Mouse (Mus musculus) heart, embryonic 11.5 days (tissue): Measurements from ENCODE around the gene Lrsam1. TPM values are rescaled to one million over a fixed set of nuclear protein-coding genes. Genes with fewer than 3 reads are reported as not detected.

Experiments
- ATAC-seq: fragments of 200-750 bp; cut with Nextera tagmentation; replicated peaks from 2 replicates; pipeline ENCODE4 v1.8.0; 2017; ENCODE audit warnings: moderate library complexity; ENCODE audit not compliant: insufficient number of reproducible peaks, low FRiP score, low TSS enrichment
- H3K27ac ChIP-seq: fragments of 300-500 bp; sonication (generic); 2 replicates; pipeline ENCODE4 v1.5.1; 2014; ENCODE audit warnings: mild to moderate bottlenecking, low read depth, low read length
- H3K27me3 ChIP-seq: fragments of 300-500 bp; sonication (generic); 2 replicates; pipeline ENCODE4 v1.6.1; 2014; ENCODE audit warnings: mild to moderate bottlenecking, low read length, mixed read lengths; ENCODE audit not compliant: control insufficient read depth, insufficient read depth
- H3K36me3 ChIP-seq: fragments of 300-500 bp; sonication (generic); 2 replicates; pipeline ENCODE4 v1.6.1; 2014; ENCODE audit warnings: mild to moderate bottlenecking, low read length, moderate library complexity, mixed read lengths; ENCODE audit not compliant: control insufficient read depth, insufficient read depth
- H3K4me1 ChIP-seq: fragments of 300-500 bp; sonication (generic); 2 replicates; pipeline ENCODE4 v1.6.1; 2014; ENCODE audit warnings: low read length; ENCODE audit not compliant: control insufficient read depth, insufficient read depth
- H3K4me2 ChIP-seq: fragments of 300-500 bp; sonication (generic); 2 replicates; pipeline ENCODE4 v1.6.1; 2014; ENCODE audit warnings: mild to moderate bottlenecking, moderate library complexity
- H3K4me3 ChIP-seq: fragments of 300-500 bp; sonication (generic); 2 replicates; pipeline ENCODE4 v1.5.1; 2014; ENCODE audit warnings: low read depth, low read length
- H3K9ac ChIP-seq: fragments of 300-500 bp; sonication (generic); 2 replicates; pipeline ENCODE4 v1.6.1; 2014; ENCODE audit warnings: mild to moderate bottlenecking, low read depth, low read length, moderate library complexity
- H3K9me3 ChIP-seq: fragments of 300-500 bp; sonication (generic); replicated peaks from 2 replicates; pipeline ENCODE4 v1.6.1; 2016; ENCODE audit warnings: low read length; ENCODE audit not compliant: control insufficient read depth
- WGBS: fragments of 180-500 bp; shearing (Covaris S2); extraction: QIAGEN DNeasy Blood & Tissue Kit; methylation state at CpG from one replicate; pipeline ENCODE4 v1.1.7; 2014; ENCODE audit not compliant: insufficient replicate concordance; 5-methylcytosine and 5-hydroxymethylcytosine counted together
- polyA plus RNA-seq: library from polyadenylated mRNA; unstranded; fragments of >200 nt; fragmentation: Nextera tagmentation; extraction: Ambion mirVana; gene quantifications from 2 replicates; pipeline ENCODE4 v1.2.1, GENCODE M21; 2014

Gene Lrsam1
- polyA plus RNA-seq, 1 experiment from 2014 or later, result 6.7 TPM

GRCm38 (mm10) chr2:32891278-32891677 is 70.1 kb downstream of the Lrsam1 start:
- H3K4me3 ChIP-seq, result no peak overlapping the region
- ATAC-seq, result no peak
- WGBS, result 34% methylated on average over 9 of the region's 9 CpGs
- no peaks in the 10 kb centered on the region for H3K9me3 ChIP-seq
- H3K9ac ChIP-seq, result no peak overlapping the region
- H3K27me3 ChIP-seq, result no peaks in the 10 kb centered on the region
- H3K36me3 ChIP-seq, result no peaks in the 10 kb centered on the region
- H3K4me2 ChIP-seq, result no peak overlapping the region
- peaks cover 59% of the 10 kb centered on the region for H3K4me1 ChIP-seq
- peak overlapping the region; percentile 16; the same call in 1 of the 2 replicates for H3K27ac ChIP-seq

DNA sequence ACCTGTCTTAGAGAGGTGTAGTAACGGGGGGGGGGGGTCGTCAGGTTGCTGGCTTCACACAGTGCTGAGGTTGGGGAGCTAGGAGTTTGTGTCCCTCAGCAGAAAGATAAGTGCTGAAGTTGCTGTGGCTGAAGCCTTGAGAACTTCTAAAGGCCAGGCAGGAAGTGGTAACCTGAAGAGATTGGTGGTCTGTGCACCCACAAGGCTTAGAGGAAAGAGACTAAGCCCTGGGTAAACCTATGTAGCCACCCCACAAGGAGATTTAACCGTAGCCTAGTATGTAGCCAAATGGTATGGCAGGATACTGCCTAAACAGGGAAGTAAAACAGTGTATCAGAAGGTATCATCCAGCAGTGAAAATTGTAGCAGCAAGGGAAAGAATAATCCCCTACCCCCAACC is 71.1 kb downstream of the Lrsam1 start:
- Histone ChIP-seq H3K4me2 (no peak overlapping the region), H3K27ac (0 out of 2 replicates have a peak overlapping the region, but pooled peaks have one; percentile 97), H3K36me3 (no peaks in the 10 kb centered on the region), H3K4me3 (no peak overlapping the region), H3K9me3 (no peaks in the 10 kb centered on the region), H3K27me3 (no peaks in the 10 kb centered on the region), H3K9ac (no peak overlapping the region), H3K4me1 (peaks cover 54% of the 10 kb centered on the region)
- WGBS, result 68% methylated on average over 3 of the region's 3 CpGs
- no peak for ATAC-seq

DNA sequence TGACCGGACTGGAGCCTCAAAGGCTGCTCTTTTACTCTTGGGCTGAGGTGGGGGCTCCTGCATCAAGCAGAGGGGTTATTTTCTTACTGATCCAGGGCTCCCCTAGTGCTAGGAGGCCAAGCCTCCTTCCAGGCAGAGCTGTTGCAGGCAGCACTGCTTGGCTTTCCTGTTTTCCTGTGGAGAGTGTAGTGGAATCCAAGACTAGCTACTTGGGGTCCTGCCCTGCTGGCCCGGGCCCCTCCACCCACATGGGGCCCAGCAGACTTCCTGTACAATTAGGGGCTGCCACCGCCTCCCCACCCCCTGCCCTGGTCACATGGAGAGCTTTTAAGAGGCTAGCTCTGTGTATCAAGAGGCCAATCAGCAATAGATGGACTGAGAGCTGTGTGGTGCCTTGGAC is 72.9 kb downstream of the Lrsam1 start:
- no peak for ATAC-seq
- H3K9ac ChIP-seq, result peak overlapping the region; percentile 66; the same call in 1 of the 2 replicates
- H3K4me2 ChIP-seq, result peak overlapping the region; percentile 24
- no peaks in the 10 kb centered on the region for H3K9me3 ChIP-seq
- H3K27ac ChIP-seq, result peak overlapping the region; percentile 97
- H3K27me3 ChIP-seq, result no peaks in the 10 kb centered on the region
- peaks cover 71% of the 10 kb centered on the region for H3K4me1 ChIP-seq
- no peaks in the 10 kb centered on the region for H3K36me3 ChIP-seq
- no peak overlapping the region for H3K4me3 ChIP-seq
- 24% methylated on average over 3 of the region's 3 CpGs for WGBS

DNA sequence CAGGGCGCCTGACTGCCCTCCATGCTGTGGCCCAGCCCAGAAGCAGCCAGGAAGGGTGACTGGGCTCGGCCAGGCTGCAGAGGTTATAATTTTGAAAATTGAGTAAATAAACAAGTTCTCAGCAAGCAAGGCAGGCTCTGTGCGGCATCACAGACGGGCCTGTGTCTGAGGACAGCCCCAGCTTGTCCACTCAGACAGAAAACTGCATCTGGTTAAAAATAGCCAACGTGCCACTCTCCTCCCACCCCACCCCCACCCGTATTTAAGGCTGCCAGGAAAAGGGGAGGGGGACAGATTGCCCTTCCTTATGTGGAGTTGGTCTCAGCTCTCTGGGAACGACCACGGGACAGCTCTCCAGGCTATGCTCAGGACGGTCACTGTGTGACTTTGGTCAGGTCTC is 73.4 kb downstream of the Lrsam1 start:
- Histone ChIP-seq H3K4me3 (no peak overlapping the region), H3K27ac (peak overlapping the region; percentile 97), H3K27me3 (no peaks in the 10 kb centered on the region), H3K4me2 (peak overlapping the region; percentile 24), H3K36me3 (no peaks in the 10 kb centered on the region), H3K9ac (peak overlapping the region; percentile 66), H3K4me1 (peaks cover 72% of the 10 kb centered on the region), H3K9me3 (no peaks in the 10 kb centered on the region)
- 10% methylated on average over 9 of the region's 9 CpGs for WGBS
- peak; percentile 31; the same call in 1 of the 2 replicates for ATAC-seq

GRCm38 (mm10) chr2:32884745-32885144 is 76.7 kb downstream of the Lrsam1 start:
- Histone ChIP-seq H3K36me3 (no peaks in the 10 kb centered on the region), H3K27me3 (no peaks in the 10 kb centered on the region), H3K4me3 (no peak overlapping the region), H3K4me1 (peaks cover 83% of the 10 kb centered on the region), H3K9ac (peak overlapping the region; percentile 36; the same call in 1 of the 2 replicates), H3K9me3 (no peaks in the 10 kb centered on the region), H3K4me2 (peak overlapping the region; percentile 32), H3K27ac (peak overlapping the region; percentile 73)
- 15% methylated on average over 7 of the region's 7 CpGs for WGBS
- no peak for ATAC-seq

GRCm38 (mm10) chr2:32882283-32883043 is 79.0 kb downstream of the Lrsam1 start:
- Histone ChIP-seq H3K36me3 (no peaks in the 10 kb centered on the region), H3K4me1 (peaks cover 84% of the 10 kb centered on the region), H3K4me2 (peak overlapping the region; percentile 52), H3K27ac (peak overlapping the region; percentile 89), H3K27me3 (no peaks in the 10 kb centered on the region), H3K4me3 (no peak overlapping the region), H3K9ac (peak overlapping the region; percentile 30; the same call in 1 of the 2 replicates), H3K9me3 (no peaks in the 10 kb centered on the region)
- WGBS, result 18% methylated on average over 12 of the region's 21 CpGs
- peak; percentile 47 for ATAC-seq

GRCm38 (mm10) chr2:32881723-32882122 is 79.7 kb downstream of the Lrsam1 start:
- Histone ChIP-seq H3K27me3 (no peaks in the 10 kb centered on the region), H3K9me3 (no peaks in the 10 kb centered on the region), H3K27ac (peak overlapping the region; percentile 89), H3K4me3 (no peak overlapping the region), H3K4me2 (no peak overlapping the region; the same call in 1 of the 2 replicates), H3K36me3 (no peaks in the 10 kb centered on the region), H3K4me1 (peaks cover 86% of the 10 kb centered on the region), H3K9ac (peak overlapping the region; percentile 40; the same call in 1 of the 2 replicates)
- ATAC-seq, result no peak
- 22% methylated on average over 3 of the region's 3 CpGs for WGBS

DNA sequence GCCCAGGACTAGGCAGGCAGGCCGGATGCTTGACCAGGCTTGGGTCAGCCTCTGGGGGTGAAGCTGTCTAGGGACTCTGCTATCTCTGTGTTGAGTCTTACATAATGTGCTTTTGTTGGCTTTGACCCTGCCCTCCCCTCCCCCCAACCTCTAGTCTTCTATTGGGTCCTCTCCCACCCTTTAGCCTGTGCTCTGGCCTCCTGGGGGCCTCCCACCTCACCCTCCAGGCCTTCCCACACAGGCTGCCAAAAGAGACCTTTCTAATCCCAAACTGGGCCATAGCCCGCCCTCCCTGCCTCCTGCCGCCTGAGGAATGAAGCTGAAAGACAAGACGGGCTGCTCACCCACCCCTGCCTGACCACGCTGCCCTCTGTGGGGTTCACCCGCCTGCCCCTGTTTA is 80.4 kb downstream of the Lrsam1 start:
- ATAC-seq, result 0 out of 2 replicates have a peak, but pooled peaks have one; percentile 4
- H3K36me3 ChIP-seq, result no peaks in the 10 kb centered on the region
- H3K27ac ChIP-seq, result peak overlapping the region; percentile 89
- peak overlapping the region; percentile 33 for H3K4me2 ChIP-seq
- no peaks in the 10 kb centered on the region for H3K27me3 ChIP-seq
- WGBS, result 36% methylated on average over 6 of the region's 6 CpGs
- no peaks in the 10 kb centered on the region for H3K9me3 ChIP-seq
- H3K9ac ChIP-seq, result peak overlapping the region; percentile 40; the same call in 1 of the 2 replicates
- peaks cover 82% of the 10 kb centered on the region for H3K4me1 ChIP-seq
- no peak overlapping the region for H3K4me3 ChIP-seq
